Mouse (Mus musculus): Measurements from ENCODE around the gene Cog8.
A peak's percentile ranks its signal among the peaks of the same experiment; 100 is the strongest.

GRCm38 (mm10) chr8:107085358-107085757 is 28.9 kb upstream of the Cog8 start:
- TF ChIP-seq POLR2A (IDR thresholded peaks at IDR 0.05; ENCODE audit: insufficient read depth, low read depth, low read length) (no peak), CTCF (IDR thresholded peaks at IDR 0.05) (peak; percentile 45)

All from heart, adult 2 months (tissue).